Mouse (Mus musculus): ENCODE results near the gene Galntl6.

- TF ChIP-seq ZNF384 (IDR thresholded peaks at IDR 0.05; ENCODE audit: low read depth, low read length) (no peak), MAFK (IDR thresholded peaks at IDR 0.05; ENCODE audit: insufficient read depth, low read depth, low read length) (no peak), CHD2 (IDR thresholded peaks at IDR 0.05; ENCODE audit: low read depth, low read length) (no peak), HCFC1 (IDR thresholded peaks at IDR 0.05; ENCODE audit: borderline replicate concordance, insufficient read depth, low read length) (no peak), ZC3H11A (IDR thresholded peaks at IDR 0.05; ENCODE audit: borderline replicate concordance, low read depth, low read length) (peak; percentile 30; the same call in 1 of the 2 replicates)
Measured at GRCm38 (mm10) chr8:58234220-58234619, 678.2 kb downstream of the Galntl6 start.

Measured in ES-E14 (cell line).